Mouse (Mus musculus) kidney, adult 2 months (tissue): ENCODE results near the gene Me3. TPM values are rescaled to one million over a fixed set of nuclear protein-coding genes. Genes with fewer than 3 reads are reported as not detected.

Experiments used
- DNase-seq: peaks from one replicate; pipeline ENCODE4 v3.0.0; 2021
- H3K27ac ChIP-seq: fragments of 200-500 bp; 2 replicates; pipeline ENCODE4 v1.5.1; 2012; ENCODE audit warnings: low read depth, low read length, control low read depth, inconsistent platforms; ENCODE audit not compliant: insufficient read depth
- H3K27me3 ChIP-seq: fragments of 200-500 bp; replicated peaks from 2 replicates; pipeline ENCODE4 v1.6.1; 2012; ENCODE audit warnings: mild to moderate bottlenecking, moderate library complexity, low read length, inconsistent platforms; ENCODE audit not compliant: control insufficient read depth, insufficient read depth
- H3K36me3 ChIP-seq: fragments of 200-500 bp; 2 replicates; pipeline ENCODE4 v1.6.1; 2012; ENCODE audit warnings: mild to moderate bottlenecking, moderate library complexity, low read length, inconsistent platforms; ENCODE audit not compliant: control insufficient read depth, insufficient read depth
- H3K4me1 ChIP-seq: fragments of 200-500 bp; 2 replicates; pipeline ENCODE4 v1.6.1; 2011; ENCODE audit warnings: low read length; ENCODE audit not compliant: control insufficient read depth, insufficient read depth
- H3K4me3 ChIP-seq: fragments of 200-500 bp; 2 replicates; pipeline ENCODE4 v1.5.1; 2011; ENCODE audit warnings: mild to moderate bottlenecking, low read depth, low read length, control low read depth; ENCODE audit not compliant: insufficient read depth
- CTCF ChIP-seq: fragments of 200-500 bp; conservative IDR thresholded peaks from 2 replicates; pipeline ENCODE4 v1.5.1; 2011; ENCODE audit warnings: low read depth, mild to moderate bottlenecking, control low read depth, low read length, moderate library complexity, mixed read lengths; ENCODE audit not compliant: insufficient read depth, insufficient read length
- POLR2A ChIP-seq: fragments of 200-500 bp; IDR thresholded peaks from one replicate; pipeline ENCODE4 v1.6.1; 2011; ENCODE audit warnings: low read depth, low read length, control low read depth
- WGBS: fragments of 180-500 bp; shearing (Covaris S2); methylation state at CpG from one replicate; pipeline ENCODE4 v1.1.7; 2018; 5-methylcytosine and 5-hydroxymethylcytosine counted together
- polyA plus RNA-seq: library from polyadenylated mRNA; depleted of rRNA; stranded (reverse); fragments of >200 nt; gene quantifications from 2 replicates; pipeline ENCODE4 v1.2.3, GENCODE M21; 2012

Me3 gene
- polyA plus RNA-seq, 1 experiment, result 89.3 TPM

GRCm38 (mm10) chr7:89843121-89843520 lies 210.9 kb downstream of the Me3 start:
- no peak for TF ChIP-seq POLR2A
- TF ChIP-seq CTCF, result no peak
- WGBS, result 62% methylated on average over 6 of the region's 6 CpGs
- no peaks in the 10 kb centered on the region for H3K27me3 ChIP-seq
- no peaks in the 10 kb centered on the region for H3K36me3 ChIP-seq
- H3K27ac ChIP-seq, result no peak overlapping the region
- DNase-seq, result no peak
- H3K4me1 ChIP-seq, result no peaks in the 10 kb centered on the region
- no peak overlapping the region for H3K4me3 ChIP-seq

DNA sequence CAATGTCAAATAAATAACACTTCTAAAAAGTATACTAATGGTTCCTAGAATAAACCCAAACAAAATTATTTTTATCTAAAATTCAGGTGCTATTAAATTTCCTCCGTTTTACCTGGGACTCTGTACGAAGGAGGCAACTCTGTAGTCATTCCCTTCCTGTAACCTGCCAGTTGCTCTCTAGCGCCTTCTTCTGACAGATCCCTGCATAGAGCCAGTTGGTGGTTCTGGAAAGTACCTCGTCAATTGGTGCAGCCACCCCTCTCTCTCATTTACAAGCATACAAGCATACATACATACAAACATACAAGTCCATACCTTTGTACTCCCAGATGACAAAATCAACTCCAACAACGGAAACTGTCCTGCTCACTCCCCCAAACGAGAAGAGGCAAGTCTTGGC lies 211.3 kb downstream of the Me3 start:
- H3K4me3 ChIP-seq, result no peak overlapping the region
- no peaks in the 10 kb centered on the region for H3K27me3 ChIP-seq
- H3K36me3 ChIP-seq, result no peaks in the 10 kb centered on the region
- H3K27ac ChIP-seq, result no peak overlapping the region
- 30% methylated on average over 6 of the region's 6 CpGs for WGBS
- TF ChIP-seq CTCF (peak; percentile 66), POLR2A (no peak)
- no peaks in the 10 kb centered on the region for H3K4me1 ChIP-seq
- DNase-seq, result peak; percentile 44

DNA sequence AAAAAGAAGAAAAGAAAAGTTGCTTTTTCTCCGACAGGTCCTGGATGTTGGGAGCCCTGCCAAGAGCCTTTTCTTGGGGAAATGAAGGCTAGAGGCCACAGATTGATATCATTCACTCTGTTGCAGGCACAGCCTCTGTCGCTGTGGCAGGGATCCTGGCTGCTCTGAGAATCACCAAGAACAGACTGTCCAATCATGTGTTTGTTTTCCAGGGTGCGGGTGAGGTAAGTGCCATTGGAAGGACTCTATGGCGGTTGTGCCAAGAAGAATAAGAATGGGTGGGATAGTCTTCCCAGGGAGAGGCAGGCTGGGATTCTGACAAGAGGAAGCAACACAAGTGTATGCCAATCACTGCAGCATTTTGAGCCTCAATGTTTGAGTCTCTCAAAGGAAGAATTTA lies 213.5 kb downstream of the Me3 start:
- 80% methylated on average over 4 of the region's 4 CpGs for WGBS
- DNase-seq, result no peak
- no peak overlapping the region for H3K4me3 ChIP-seq
- no peak for TF ChIP-seq CTCF
- TF ChIP-seq POLR2A, result no peak
- H3K36me3 ChIP-seq, result no peaks in the 10 kb centered on the region
- no peak overlapping the region for H3K27ac ChIP-seq
- H3K4me1 ChIP-seq, result no peaks in the 10 kb centered on the region
- no peaks in the 10 kb centered on the region for H3K27me3 ChIP-seq

GRCm38 (mm10) chr7:89850510-89850909 lies 218.3 kb downstream of the Me3 start:
- 28% methylated on average over 3 of the region's 3 CpGs for WGBS
- Histone ChIP-seq H3K27me3 (no peaks in the 10 kb centered on the region), H3K4me1 (no peaks in the 10 kb centered on the region), H3K4me3 (no peak overlapping the region), H3K36me3 (no peaks in the 10 kb centered on the region), H3K27ac (no peak overlapping the region)
- peak; percentile 21 for DNase-seq
- TF ChIP-seq CTCF (no peak), POLR2A (no peak)

DNA sequence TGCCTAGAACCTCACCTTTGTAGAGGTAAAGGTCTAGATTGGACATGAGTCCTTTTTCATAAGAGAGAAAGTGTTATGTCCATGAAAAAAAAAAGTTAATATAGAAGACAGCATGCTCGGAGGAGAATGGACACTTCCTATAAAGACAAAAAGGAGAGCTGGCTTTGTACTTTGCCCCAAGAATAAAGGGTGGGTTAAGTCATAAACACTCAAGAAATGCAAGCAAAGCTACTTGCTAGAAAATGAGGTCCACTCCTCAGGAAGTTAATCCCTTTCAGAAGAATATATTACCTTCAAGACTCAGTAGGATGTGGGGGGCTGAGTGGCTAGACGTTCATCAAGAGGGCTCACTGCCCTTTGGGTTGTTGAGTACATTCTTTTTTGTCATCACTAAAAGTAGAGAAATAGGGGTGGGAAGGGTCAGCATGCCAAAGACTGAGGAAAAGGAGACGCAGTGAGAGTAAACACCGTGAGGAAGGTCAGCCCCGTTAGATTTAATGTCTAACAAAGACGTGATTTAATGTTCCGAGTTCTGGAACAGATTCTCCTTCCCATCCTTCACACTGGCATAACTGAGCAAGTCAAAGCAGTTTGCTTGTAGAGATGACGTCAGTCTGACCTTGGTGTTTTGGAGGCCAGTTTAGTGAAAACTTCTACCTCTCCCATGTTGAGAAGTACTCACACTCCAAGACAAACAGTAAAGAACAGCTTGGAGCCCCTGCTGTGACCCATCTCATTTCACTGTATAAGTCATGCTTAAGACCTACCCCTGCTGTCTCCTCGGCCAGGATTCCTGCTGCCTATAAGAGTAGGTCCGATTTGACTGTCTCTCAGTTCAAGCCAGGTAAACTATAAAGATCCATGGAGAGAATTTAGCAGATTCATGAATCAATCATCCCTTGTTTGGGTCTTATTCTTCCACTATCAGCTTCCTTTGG lies 220.2 kb downstream of the Me3 start:
- no peaks in the 10 kb centered on the region for H3K36me3 ChIP-seq
- H3K4me1 ChIP-seq, result no peaks in the 10 kb centered on the region
- no peaks in the 10 kb centered on the region for H3K27me3 ChIP-seq
- TF ChIP-seq CTCF (no peak), POLR2A (no peak)
- DNase-seq, result no peak
- no peak overlapping the region for H3K4me3 ChIP-seq
- H3K27ac ChIP-seq, result no peak overlapping the region
- 61% methylated on average over 10 of the region's 10 CpGs for WGBS

GRCm38 (mm10) chr7:89853131-89853530 lies 220.9 kb downstream of the Me3 start:
- TF ChIP-seq POLR2A (no peak), CTCF (no peak)
- Histone ChIP-seq H3K4me3 (no peak overlapping the region), H3K27ac (no peak overlapping the region), H3K4me1 (no peaks in the 10 kb centered on the region), H3K27me3 (no peaks in the 10 kb centered on the region), H3K36me3 (no peaks in the 10 kb centered on the region)
- DNase-seq, result no peak
- WGBS, result 88% methylated on average over 5 of the region's 5 CpGs

DNA sequence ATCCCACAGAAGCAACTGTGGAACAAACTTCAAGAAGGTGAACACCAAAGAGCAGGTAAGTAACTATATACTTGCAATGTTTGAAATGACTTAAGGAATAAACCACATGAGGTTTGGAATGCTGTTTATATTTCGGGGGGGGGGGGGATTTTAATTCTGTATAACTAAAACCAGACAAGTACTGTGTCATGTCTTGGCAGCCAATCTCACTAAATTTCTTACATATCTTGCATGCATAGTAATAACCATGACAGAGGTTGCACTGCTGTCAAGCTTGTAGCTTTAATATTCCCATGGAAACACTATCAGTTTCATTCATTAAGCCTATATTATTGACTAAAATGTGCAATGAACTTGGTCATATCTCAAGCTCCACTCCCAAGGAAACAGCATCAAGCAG lies 223.0 kb downstream of the Me3 start:
- Histone ChIP-seq H3K27me3 (no peaks in the 10 kb centered on the region), H3K36me3 (no peaks in the 10 kb centered on the region), H3K27ac (no peak overlapping the region), H3K4me1 (no peaks in the 10 kb centered on the region), H3K4me3 (no peak overlapping the region)
- 76% methylated on average over 1 of the region's 1 CpGs for WGBS
- TF ChIP-seq POLR2A (no peak), CTCF (no peak)
- DNase-seq, result no peak
